Mouse (Mus musculus): ENCODE data around the gene 2310061I04Rik.

DNA sequence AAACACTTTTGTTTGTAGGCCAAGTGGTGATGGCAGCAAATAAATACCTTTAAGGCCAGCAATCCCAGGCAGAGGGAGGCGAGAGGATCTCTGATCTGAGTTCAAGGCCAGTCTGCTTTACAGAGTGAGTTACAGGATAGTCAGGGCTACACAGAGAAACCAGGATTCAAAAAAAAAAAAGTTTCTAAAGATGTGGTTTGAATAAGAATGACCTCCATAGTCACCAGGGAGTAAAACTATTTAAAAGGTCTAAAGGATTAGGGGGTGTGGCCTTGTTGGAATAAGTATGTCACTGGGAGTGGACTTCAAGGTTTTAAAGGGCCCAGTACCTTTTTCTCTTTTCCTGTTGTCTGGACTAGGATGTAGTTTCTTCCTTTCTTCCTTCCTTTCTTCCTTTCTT lies 42.7 kb upstream of the 2310061I04Rik start:
- TF ChIP-seq GATA1 (IDR thresholded peaks at IDR 0.05; ENCODE audit: borderline replicate concordance, low read length), result no peak
- TF ChIP-seq CTCF (IDR thresholded peaks at IDR 0.05; ENCODE audit: low read depth, low read length), result no peak
- no peak for TF ChIP-seq TAL1 (conservative IDR thresholded peaks at IDR 0.05; ENCODE audit: low read depth, low read length)
- TF ChIP-seq POLR2AphosphoS5 (IDR thresholded peaks at IDR 0.05; ENCODE audit: insufficient replicate concordance, low read depth, low read length), result no peak

Data from G1E (cell line).